Mouse (Mus musculus) bone marrow macrophage, adult 2 months (primary cell): ENCODE measurements around the gene Ralbp1.

Experiments
- CTCF ChIP-seq: IDR thresholded peaks from 2 replicates; pipeline ENCODE4 v1.5.1; 2012; ENCODE audit warnings: low read depth, mild to moderate bottlenecking, low read length, moderate library complexity
- POLR2A ChIP-seq: IDR thresholded peaks from 2 replicates; pipeline ENCODE4 v1.6.1; 2012; ENCODE audit warnings: mild to moderate bottlenecking, low read depth, low read length, borderline replicate concordance

DNA sequence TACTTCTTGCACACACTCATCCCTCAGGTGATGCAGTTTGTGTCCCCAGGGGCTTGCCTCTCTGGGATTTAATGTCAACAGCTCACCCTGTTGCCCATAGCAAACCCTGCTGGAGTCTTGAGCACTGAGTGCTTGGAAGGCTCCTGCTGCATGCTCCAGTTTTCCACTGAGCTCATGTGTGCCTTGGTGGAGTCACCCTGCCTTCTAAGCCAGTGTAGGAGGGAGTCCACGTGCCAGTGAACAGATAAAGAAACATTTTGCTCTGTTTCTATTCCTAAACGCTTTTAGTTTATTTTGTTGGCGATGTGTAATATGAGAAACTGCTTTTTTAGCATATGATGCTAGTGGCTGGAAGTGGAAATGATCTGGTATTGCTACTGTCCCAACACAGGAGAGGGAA is 48.9 kb downstream of the Ralbp1 start:
- TF ChIP-seq CTCF = no peak
- TF ChIP-seq POLR2A = no peak
